Mouse (Mus musculus) kidney, postnatal 25 days (tissue): Measurements from ENCODE around the gene Ankrd13d.

ENCODE experiments used
- DNase-seq, 2 experiments: peaks; one replicate each; pipeline ENCODE4 v3.0.0; 2021; ENCODE audit warnings: mixed read lengths in 2 of 2

Ankrd13d gene

DNA sequence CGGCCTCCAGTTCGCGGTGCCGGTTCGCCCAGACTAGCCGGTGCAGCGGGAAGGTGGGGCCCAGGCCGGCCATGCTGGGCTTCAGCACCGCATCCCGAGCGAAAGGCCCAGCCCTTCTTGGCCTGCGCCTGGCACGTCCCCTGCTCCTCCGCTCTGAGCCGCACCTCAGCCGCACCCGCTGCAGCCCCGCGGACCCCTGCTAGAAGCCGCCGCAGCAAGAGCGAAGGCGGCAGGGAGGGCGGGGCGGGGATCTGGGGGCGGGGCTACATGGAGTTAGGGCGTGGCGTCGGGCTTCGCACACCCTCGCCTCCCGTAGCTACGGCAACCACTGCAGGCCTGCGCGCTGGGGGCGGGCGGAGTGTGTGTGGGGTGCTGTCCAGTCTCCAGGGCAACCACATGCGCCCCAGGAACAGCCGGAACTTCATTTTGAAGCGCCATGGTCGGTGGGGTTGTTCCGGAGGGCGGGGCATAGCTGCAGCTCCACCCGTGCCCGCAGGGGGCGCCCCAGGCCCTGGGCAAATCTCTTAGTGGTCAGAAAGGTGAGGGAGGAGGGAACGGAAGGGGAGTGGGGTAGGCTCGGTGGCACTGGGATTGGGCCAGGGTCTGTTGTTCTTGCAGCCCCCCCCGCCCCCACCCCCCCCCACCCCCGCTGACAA is at the start of gene Ankrd13d:
Gene Ankrd13d (minus strand): TSS at position 240 of the 656 bp plus-strand sequence.
- DNase-seq, result peak; percentile 79 to 92

DNA sequence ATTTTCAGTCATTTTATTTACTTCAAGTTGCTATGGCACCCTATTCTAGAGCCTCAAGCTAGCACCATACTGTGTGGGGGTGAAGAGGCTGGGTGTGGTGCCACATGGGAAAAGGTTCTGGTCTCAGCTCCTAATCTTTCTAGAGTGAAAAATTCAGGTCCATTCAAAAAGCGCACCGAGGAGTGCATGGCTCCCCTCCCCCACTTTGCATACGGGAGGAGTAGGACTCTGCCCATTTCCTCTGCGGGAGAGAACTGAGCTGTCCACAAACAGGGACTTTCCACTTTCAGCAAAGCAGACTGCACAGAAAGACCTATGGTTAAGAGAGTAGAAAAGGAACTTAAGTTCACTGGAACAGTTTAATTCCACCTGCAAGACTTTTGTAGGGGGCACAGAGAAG is 49.7 kb upstream of the Ankrd13d start:
- peak; percentile 76 to 84 for DNase-seq

DNA sequence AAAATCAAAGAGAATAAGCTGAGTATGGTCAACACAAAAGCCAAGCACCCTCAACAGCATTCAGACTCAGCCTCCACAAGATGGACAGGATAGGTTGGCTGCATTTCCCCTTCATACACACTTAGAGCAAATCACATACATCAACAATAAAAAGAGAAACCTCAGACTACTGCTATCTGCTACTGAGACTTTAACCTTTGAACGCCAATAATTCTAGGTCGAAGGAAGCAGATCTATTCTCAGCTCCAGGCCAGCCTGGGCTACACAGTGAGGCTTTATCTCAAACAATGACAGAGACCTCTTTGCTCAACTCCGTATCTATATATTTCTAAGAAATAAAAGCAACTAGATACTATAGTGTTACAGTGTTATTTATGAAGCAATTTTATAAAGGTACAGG is 48.3 kb upstream of the Ankrd13d start:
- DNase-seq, result no peak

DNA sequence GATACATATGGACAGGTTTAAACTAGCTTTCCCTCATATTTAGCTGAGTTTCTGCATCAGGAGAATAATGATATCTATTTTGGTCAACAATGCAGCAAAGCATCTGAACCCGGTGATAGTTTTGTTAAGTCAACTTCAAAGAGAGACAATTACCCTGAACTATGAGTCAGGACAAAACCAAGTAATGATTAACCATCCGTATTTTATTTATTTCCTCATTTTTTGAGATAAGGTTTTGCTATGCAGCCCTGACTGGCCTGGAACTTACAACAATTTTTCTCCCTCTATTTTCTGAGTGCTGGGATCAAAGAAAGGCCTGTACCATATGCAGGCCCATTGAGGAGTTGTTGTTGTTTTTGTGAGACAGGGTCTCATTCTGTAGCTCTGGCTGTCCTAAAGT is 47.7 kb upstream of the Ankrd13d start:
- no peak for DNase-seq

DNA sequence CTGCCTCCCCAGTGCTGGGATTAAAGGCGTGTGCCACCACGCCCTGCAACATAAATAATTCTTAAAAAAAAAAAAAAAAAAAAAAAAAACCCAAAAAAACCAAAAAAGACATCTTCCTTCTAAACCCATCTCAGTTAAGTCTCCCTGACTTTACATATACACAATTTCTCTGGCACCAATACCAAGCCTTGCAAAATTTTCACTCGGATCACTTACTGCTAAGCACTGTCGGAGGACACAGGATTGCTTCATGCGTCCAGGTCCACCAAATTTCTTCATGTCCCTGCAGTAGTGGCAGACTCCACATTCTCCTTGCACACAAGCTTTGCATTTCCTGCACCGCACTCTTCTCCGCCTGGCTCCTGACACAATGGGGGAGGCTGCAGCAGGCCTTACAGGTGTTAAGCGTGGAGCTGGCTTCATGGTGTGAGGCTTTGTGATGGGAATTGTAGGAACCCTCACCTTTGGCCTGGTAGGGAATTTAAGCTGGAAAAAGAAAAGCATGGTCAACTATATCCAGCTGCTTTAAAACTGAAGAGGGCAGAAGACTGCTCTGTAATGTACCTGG is 45.9 kb upstream of the Ankrd13d start:
- no peak for DNase-seq

DNA sequence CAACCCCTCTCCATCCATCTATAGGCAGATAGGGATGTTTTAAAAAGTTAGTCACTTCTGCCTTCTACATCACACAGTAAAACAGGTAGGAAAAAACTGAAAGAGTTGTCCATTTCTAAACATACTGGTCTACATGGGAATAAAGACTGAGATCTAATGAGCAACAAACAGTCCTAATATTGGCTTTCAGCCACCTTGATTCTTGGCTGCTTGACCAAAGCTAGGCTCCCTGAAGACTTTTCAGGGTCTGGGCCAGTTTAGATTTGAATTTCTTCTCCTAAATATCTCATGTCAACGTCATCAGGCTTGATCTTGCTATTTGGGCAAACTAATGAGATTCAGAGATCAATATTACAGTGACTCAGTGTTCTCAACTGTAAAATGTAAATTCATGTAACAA is 43.9 kb upstream of the Ankrd13d start:
- DNase-seq, result no peak

DNA sequence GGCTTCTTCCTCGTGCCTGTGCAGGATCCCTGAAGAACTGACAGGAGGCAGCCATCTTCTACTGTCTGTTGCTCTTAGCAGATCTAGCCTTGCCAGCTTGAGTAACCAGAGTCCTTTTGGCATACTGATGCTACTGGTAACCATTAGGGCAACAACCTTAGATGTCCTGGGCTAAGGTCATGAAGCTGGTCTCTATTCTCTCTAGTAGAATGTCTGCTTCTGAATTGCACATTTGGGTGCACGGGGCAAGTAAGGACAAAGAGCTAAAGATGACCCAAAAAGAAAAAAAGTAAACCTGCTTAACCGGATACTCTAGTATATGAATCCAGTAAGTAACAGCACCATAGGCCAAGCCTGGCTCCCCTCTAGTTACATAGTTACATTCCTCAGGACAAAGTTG is 43.2 kb upstream of the Ankrd13d start:
- no peak for DNase-seq

DNA sequence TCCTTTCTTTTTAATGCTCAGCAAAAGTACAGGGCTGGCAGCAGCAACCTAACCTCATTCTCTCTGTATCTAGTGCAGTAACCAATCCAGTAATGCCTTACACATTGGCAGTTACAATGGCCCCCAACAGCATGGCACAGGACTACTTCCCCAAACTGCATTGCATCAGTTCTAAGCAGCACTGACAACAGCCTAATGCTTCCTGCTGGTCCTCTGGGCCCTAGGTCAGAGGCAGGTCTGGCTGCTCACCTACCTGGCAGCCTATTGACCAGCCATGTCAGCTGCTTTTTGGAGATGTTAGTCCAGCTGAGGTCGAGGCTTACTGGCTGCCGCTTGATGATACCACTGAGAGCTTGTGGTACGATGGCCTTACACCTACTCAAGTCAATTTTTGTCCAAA is 39.2 kb upstream of the Ankrd13d start:
- no peak for DNase-seq

DNA sequence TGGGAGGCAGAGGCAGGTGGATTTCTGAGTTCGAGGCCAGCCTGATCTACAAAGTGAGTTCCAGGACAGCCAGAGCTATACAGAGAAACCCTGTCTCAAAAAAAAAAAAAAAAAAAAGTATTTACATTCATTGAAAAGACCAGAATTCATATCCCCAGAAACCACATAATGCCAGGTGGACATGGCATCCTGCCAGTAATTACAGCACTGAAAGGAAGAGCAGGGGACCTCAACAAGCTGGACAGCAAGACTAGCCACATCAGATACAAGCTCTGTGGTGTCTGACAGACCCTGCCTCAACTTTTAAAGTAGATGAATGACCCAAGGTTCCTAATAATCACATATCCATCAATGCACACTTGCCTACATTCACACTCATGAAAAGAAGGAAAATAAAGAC is 38.7 kb upstream of the Ankrd13d start:
- DNase-seq, result no peak

DNA sequence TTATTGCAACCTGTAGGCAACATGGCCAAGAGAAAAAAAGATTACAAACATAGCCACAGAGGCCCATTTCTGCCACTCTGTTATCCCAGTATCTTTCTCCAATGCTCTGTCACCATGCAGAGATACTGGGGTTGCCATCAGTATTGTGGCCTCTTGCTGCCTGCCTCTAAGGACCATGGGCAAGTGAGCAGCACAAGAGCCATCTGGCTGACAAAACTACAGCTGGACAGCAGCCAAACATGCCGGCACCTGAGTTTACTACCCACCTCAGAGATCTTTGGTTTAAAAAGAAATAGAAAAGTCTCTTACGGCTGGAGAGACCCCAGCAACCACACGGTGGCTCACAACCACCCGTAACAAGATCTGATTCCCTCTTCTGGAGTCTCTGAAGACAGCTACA is 36.3 kb upstream of the Ankrd13d start:
- no peak for DNase-seq

DNA sequence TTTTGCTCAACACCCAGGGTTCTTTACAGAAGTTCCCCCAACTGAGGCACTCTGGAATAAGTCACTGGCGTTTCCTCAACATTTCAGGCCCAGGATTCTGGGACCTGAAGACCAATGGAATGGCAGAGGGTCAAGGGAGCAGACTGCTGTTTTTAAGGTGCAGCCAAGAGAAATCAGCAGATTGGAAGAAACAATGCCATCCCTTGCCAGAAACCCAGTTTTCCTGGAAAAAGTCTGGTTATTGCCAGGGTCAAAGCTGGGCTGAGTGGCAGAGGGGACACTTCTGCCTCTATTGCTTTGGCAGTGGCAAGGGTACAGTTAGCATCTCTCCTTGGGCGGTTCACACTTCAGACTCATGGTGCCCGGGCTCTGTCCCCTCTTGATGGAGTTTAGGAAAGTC is 34.2 kb upstream of the Ankrd13d start:
- no peak for DNase-seq

DNA sequence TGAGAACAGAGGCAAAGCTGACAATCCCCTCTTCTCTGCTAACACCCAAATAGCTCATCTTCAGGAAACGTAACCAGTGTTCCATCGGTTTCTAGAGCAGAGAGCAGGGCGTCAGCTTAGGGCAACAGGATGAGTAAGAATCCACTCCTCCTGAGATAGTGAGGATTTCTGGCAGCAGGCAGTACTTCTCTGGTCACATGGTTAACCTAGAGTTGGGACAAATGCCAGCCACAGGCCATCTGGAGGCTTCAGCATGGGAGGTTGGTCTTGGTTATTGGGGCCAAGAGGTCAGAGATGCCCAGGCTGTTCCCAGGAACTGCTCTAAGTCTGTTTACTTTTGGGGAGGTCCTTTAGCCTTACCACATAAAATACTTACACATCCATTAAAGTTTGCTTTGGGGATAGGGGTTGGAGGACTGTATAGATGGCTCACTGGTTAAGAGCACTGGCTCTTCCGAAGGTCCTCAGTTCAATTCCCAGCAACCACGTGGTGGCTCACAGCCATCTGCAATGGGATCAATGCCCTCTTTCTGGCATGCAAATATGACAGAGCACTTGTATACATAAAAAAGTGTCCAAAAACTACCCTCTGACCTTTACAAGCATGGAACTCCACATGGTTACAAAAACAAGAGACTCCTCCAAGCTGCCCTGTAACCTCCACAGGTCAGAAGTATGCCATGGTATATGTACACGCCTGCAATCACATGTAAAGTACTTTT is 32.4 kb upstream of the Ankrd13d start:
- DNase-seq, result peak; percentile 61 to 73

DNA sequence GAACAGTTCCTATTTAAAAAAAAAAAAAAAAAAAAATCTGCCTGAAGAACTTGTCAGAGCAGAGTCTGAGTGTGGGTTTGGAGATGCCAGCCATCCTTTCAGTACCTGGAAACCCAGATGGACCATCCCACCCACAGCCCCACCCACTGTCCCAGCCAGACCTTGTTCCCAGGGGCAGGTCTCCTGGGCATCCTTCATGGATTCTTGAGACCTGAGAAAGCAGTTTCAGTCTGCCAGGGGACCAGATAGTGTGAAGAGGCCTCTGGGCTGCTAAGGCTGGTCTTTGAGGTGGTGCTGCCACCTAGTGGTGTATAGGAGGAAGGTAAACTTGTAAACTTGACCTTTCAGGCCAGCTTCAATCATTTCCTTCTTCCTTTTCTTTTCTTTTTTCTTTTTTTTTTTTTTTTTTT is 26.8 kb upstream of the Ankrd13d start:
- peak; percentile 70 to 73 for DNase-seq

DNA sequence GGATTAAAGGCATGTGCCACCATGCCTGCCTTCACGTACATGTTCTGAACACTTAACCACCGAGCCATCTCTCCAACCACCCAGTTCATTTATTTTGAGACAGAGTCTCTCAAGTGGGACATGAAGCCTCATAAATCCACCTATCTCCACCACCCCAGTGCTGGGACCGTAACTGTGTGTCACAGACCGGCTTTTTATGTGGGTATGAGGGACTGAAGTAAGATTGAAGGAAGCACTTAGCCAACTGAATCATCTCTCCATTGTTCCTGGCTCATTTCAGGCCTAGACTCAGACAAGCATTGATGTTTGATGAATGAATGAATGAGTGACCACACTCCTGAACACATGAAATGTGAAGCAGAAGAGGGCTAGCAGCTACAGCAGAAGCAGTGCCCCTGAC is 26.4 kb upstream of the Ankrd13d start:
- no peak for DNase-seq

DNA sequence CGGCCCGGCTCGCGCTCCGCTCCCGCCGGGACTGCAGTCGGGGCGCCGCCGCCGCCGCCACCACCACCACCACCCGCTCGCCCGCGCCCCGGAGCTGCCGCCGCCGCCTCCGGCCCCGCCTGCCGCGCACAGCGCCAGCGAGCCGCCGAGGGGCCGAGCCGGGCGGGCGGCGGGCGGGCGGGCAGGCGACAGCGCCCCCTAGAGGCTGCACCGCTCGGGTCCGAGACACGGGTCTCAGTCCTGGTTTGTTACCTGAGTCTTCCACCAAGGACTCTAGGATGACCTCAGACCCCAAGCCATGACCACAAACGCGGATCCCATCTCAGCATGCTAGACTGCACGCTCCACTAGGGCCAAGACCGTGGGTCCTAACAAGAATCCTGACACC is 23.2 kb upstream of the Ankrd13d start, which contains the start of gene Grk2:
Gene Grk2 (minus strand): TSS at position 33 of the 388 bp plus-strand sequence.
- DNase-seq, result peak; percentile 83 to 90

DNA sequence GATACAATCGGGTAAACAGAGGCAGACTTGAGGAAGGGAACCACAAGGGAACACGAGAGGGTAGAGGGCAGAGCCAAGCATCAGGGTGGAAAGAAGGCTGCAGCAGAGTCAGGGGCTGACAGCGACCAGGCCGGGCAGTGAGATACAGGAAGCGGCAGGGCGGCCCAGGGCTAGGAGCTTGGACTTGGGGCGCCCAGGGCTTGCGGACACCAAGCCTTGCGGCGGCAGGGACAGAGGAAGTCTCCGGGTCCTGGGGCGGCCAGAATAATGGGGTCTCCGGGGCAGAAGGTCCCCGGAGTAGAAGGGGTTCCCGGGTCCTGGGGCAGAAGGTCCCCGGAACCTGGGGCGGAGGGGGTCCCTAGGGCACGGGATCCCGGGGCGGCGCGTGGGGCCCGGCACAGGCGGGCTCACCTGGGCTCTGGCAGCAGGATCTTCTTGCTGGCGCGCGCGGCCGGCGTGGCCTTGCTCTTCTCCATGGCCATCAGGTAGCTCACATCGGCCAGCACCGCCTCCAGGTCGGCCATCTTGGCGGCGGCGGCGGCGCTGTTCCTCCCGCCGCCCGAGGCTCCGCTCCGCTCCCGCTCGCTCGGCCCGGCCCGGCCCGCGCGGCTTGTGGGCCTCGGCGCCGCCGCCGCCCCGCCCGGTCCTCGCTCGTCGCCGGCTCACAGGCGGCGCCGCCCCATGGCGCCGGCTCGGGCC is 22.7 kb upstream of the Ankrd13d start:
- peak; percentile 49 to 73 for DNase-seq

DNA sequence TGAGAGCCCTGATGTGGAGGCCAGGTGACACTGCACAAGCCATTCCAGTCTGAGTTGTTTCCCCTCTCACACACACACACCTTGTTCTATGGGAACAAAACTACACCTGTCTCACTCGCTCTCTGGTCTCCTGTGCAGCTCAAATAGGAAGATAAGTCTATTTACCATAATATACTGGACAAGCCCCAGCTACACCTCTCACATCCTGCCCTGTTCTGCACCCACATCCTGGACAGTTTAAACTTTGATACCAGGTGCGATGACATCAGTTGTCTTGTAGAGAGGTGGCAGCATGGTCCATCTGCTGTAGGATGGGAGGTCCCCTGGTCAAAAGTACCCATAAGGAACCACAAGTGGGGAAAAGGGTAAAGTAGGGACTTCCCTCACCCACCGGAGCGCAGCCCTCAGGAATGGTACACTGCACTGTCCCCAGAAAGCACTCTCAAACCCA is 22.0 kb upstream of the Ankrd13d start:
- DNase-seq, result no peak

DNA sequence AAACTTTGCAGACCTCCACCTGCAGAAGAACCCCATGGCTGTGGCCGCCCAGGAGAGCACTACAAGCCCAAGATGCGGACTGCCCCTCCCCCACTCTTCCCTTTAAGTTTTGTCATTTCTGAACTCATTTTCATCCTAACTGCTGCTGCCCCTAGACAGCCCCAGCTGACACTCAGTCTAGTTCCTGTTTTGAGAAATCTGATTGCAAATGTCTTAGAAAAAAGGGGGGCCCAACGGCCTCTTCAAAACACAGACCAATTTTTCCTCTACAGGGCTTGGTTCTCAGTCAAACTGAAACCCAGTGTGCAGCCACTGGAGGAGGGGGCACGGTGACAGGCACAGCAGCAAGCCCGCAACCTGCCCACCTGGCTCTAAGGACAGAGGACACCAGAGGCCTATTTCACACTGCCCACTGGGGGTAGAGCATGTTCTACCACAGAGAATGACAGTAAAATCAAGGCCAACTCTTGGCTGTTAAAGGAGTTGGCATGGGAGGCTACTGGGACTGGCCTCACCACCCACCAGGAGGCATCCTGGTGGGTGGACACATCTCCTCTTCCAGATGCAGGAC is 21.4 kb upstream of the Ankrd13d start:
- peak in 1 of 2 experiments; percentile 30 for DNase-seq

DNA sequence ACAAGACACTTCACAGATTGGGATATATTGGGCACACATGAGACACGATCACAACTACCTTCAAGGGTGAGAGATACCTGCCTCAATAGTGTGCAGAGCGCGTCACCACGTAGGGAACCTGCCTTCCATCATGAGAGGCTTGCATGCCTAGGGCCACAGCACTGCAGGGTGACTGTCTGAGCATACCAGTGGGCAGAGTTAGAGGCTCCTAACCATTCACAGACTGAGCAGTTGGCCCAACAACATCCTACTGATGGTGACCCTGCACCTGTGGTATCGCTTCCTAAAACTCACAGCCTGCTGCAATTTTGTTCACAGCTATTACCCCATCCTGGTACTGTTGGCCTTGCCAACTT is 20.7 kb upstream of the Ankrd13d start:
- DNase-seq, result no peak

DNA sequence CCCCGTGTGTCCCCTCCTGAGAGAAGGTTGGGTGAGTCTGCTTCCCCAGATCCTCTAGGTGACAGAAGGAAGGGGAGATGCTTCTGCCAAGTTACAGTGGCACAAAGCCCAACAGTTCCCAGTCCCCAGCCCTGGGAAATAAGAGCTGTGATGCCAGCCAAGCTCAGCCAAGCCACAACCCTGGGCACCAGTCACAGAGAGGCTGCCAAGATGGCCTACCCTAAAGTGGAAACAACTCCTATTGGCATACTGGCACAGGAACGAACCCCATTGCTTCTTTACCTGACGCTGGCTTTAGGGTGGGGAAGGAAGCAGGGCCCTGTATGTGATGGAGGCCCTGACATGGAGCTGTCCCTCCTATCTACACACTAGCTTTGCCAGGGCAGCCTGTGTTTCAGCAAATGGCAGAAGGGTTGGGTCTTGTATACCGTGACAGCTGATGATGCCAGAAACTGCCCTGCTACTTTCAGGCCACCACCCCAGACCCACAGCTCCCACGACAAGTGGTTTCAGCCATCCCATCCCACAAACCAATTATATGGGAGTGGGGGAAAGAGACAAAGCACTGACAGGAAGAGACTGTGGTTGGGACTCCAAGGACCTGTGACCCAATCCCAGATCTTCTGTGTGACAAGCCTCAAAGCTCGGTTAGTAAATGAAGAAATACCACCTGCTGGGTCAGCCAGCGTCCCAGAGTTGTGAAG is 20.2 kb upstream of the Ankrd13d start:
- DNase-seq, result no peak

DNA sequence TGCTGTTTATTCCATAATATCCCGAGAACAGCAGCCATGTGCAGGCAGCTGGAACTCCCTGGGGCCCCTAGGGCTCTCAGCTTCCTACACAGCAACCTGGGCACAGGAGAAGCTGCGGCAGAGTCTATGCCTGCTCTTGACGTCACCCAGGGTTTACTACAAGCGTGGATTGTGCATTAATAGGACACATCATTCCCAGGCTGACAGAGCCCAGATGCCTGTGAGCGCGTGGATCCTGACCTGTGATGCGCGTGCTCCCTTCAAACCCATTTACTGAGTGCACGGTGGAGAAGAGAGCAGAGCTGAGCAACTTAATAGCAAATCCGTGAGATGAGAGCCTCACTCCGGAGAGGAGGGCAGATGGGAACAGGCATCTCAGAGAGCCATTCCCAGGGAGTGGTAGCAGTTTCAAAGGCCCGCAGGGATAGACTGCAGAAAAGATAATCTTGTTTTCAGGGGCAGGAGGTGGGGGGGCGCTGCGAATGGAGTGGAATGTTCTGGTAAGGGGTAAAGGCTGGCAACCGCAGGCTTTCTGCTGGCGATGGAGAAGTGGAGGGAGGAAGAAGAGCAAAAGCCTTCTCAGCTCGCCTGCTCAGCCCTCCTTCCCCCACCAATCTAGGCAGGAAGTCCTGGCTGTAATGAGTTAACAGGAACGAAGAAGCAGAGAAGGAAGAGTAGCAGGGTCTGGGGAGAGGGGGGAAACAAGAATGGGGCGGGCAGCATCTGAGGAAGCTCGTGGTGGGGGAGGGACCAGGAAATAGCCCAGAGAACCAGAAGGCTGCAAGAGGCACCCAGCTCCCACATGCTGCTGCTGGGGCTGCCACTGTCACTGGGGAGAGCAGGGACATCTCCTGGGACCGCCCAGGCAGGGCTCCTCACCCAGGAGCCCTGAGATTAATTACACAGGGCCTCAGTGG is 19.1 kb upstream of the Ankrd13d start:
- DNase-seq, result peak; percentile 66 to 75
